Mouse (Mus musculus): ENCODE measurements around the gene Ccdc40. TPM values are rescaled to one million over a fixed set of nuclear protein-coding genes. Genes with fewer than 3 reads are reported as not detected.
A peak's percentile ranks its signal among the peaks of the same experiment; 100 is the strongest.

Ccdc40 gene
- total RNA-seq, 2 experiments from 2014 or later, result 2.8 to 4.1 TPM

DNA sequence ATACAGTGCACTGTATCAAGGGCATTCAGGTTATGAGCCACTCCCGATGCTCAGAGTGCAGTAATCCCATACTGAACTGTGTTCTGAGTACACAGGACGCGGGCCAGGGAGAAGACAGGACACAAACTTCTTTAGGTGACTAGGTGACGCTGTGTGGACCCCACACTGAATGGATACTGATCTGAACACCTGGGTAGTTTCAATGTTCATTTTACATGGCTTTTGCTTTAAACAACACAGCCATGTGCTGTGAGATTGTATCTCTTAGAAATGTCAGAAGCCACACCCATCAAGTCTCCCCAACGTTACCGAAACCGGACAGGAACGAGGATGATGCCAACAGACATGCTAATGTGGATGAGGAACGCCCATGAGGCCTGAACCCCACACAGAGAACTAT, 35.8 kb upstream of the Ccdc40 start:
- Histone ChIP-seq H3K27ac (no peak overlapping the region), H3K4me3 (no peak overlapping the region)
- TF ChIP-seq CTCF (conservative IDR thresholded peaks at IDR 0.05), result no peak
- DNase-seq (ENCODE audit: low spot score in 2 of 2), result no peak

DNA sequence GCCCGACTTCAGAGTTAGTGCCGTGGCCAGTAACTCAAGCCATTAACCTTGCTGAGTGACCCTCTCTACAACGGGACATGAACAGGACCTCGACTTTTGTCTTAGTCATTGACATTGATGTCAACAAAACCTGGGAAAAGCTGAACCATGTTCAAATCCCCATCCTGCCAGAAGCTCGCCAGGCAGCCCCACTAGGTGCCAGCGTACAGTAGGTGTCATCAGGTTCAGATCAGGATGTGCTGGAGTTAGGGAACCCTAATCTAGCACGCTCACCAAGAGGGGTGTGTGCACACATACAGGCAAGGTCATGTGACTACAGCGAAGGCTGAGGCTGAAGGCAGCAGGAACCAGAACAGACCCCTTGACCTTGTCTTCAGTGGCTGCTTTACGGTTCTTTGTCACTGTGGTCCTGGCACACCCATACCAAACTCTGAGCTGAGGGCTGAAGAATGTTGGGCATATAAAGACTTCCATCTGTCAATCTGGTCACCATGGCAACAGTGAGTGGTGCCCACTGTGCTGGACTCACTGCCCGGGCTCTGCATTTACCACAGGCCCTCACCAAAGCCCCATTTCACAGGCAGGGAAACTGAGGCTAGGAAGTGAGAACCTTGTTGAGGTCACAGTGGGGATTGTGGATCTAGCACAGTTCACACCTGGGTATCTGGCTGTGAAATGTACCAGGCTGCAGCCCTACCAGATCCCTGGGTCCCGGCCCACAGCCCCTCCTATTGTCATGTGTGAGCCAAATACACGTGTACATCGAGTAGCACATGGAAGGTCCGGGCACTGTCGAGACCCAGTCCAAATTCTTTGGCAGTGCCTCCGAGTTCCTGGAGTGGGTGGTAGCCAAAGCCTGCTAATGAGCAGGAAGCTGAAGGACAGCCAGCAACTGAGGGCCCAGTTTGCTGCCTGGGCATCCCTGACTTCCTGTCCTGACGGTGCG, 30.5 kb upstream of the Ccdc40 start:
- Histone ChIP-seq H3K27ac (no peak overlapping the region), H3K4me3 (peak overlapping the region; percentile 5)
- TF ChIP-seq CTCF (conservative IDR thresholded peaks at IDR 0.05), result no peak
- DNase-seq (ENCODE audit: low spot score in 2 of 2), result peak; percentile 31 to 42

DNA sequence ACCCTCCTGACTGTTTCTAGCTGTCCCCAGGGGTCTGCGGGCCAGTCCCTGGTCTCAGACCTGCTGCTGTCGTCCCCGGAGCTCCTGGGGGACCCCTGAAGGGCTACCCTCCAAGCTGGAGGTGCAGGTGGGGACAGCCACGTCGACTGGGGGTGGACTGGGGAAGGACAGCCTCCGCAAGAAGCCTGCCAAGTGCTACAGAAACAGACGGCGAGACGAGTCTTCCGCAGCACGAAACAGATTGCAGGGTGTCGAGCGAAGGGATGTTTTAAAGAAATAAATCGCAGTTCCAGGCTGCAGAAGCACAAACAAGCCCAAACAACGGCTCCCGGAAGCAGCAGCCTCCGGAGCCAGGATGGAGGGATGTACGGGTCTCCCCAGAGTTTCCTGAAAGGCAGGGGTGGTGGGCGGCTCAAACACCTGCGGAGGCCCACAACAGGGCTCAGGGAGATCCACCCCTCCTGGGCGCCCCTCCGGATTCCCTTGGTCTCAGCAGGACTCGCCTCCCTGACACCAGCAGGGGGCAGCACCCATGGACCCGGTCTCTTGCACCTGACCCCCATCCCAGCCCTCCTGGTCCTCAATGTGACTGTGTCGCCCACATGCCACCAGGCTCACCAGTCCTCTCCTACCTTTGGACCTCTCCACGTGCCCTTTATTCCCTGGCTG, 29.7 kb upstream of the Ccdc40 start:
- TF ChIP-seq CTCF (conservative IDR thresholded peaks at IDR 0.05), result peak; percentile 83
- H3K27ac ChIP-seq, result no peak overlapping the region
- H3K4me3 ChIP-seq, result peak overlapping the region; percentile 5

DNA sequence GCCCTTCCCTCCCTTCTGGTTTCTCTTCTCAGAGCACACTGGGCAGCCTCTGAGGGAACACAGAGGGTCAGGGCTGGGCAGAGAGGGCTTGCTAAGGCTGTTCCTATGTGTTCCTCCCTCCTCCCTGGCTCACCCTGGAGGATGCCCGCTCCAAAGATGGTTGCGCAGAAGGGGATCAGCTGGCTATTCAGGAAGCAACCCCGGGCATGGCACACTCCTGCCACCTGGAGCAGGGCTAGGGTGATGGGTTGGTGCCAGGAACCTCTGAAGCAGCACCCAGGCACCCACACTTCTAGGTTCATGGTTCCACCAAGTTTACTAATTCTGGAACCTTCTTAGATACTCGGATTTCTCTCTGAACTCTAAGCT, 29.2 kb upstream of the Ccdc40 start:
- DNase-seq (ENCODE audit: low spot score in 2 of 2), result no peak
- Histone ChIP-seq H3K27ac (no peak overlapping the region), H3K4me3 (no peak overlapping the region)
- no peak; the same call in 1 of the 2 replicates for TF ChIP-seq CTCF (conservative IDR thresholded peaks at IDR 0.05)

More for the DNA sequence above, 29.7 kb upstream of the Ccdc40 start:
- DNase-seq (ENCODE audit: low spot score in 2 of 2), result peak; percentile 57 to 75

DNA sequence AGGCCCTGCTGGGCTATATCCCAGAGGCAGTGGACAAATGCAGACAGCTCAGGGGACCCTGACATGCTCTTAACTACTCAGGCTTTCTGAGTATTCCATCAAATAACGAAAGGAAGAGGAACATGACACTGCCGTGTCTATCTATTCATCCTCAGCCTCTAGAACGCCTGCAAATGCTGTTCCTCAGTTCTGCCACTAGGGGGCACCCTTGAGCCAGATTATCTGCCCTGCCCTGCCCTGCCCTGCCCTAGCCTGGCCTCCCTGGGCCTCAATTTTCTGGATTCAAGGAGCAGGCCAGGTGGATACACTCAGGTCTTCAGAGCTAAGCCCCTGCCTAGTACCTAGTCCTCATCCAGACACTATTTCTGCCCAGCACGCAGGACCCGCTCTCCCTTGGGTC, 24.9 kb upstream of the Ccdc40 start:
- no peak overlapping the region for H3K4me3 ChIP-seq
- DNase-seq (ENCODE audit: low spot score in 2 of 2), result peak in 1 of 2 experiments; percentile 50
- no peak overlapping the region for H3K27ac ChIP-seq
- peak; percentile 93 for TF ChIP-seq CTCF (conservative IDR thresholded peaks at IDR 0.05)

DNA sequence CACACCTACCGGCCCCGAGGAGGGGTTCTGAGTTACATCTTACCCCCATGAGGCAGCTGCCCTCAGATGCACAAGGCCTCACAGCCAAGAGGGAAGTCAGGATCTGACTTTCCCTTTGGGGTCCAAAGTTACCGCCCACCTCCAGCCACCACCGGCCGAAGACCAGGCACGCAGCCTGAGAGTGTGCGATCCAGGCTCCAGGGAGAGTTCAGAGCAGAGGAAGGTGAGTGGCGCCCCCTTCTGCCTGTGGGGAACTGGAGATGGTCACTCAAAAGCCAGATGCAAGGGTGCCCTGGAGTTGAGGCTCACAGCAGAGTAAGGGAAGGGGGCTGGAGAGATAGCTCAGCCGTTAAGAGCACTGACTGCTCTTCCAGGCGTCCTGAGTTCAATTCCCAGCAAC, 22.6 kb upstream of the Ccdc40 start:
- Histone ChIP-seq H3K4me3 (no peak overlapping the region), H3K27ac (no peak overlapping the region)
- TF ChIP-seq CTCF (conservative IDR thresholded peaks at IDR 0.05), result no peak
- DNase-seq (ENCODE audit: low spot score in 2 of 2), result no peak

DNA sequence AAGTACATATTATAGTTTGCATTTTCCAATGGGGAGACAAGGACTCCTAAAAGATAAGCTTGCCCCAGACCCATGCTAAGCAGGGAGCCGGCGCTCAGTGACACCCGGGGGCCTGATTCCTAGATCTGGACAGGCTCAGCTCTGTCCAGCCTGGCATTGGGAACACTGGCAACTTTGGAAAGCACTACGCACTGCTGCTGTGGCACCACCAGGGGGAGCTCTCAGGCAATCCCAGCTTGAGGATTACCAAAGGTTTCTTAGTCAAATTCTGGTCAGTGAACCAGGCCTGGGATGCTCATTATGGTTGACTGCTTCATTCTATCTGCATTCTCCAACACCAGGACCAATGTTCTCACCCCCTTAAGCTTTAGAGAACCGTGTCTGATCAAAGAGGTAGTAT, 21.8 kb upstream of the Ccdc40 start:
- Histone ChIP-seq H3K4me3 (no peak overlapping the region), H3K27ac (no peak overlapping the region)
- peak in 1 of 2 experiments; percentile 75 for DNase-seq (ENCODE audit: low spot score in 2 of 2)
- TF ChIP-seq CTCF (conservative IDR thresholded peaks at IDR 0.05), result peak; percentile 97

DNA sequence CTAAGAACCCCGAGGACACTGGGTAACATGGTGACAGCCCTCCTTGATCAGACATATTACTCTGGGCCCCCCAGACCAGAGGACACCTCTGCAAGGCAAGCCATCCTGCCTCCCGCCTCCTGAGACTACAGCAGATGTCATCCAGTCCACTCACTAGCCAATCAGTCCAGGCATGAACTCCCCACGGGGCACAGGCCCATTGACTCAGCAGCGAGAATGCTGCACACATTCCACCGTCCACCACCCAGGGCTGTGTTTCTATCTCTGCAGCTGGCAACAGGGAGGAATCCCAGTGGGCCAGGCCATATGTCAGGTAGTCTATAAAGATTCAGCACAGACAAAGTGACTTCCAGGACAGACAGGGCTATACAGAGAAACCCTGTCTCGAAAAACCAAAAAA, 20.4 kb upstream of the Ccdc40 start:
- H3K27ac ChIP-seq, result no peak overlapping the region
- no peak for DNase-seq (ENCODE audit: low spot score in 2 of 2)
- no peak for TF ChIP-seq CTCF (conservative IDR thresholded peaks at IDR 0.05)
- H3K4me3 ChIP-seq, result no peak overlapping the region

DNA sequence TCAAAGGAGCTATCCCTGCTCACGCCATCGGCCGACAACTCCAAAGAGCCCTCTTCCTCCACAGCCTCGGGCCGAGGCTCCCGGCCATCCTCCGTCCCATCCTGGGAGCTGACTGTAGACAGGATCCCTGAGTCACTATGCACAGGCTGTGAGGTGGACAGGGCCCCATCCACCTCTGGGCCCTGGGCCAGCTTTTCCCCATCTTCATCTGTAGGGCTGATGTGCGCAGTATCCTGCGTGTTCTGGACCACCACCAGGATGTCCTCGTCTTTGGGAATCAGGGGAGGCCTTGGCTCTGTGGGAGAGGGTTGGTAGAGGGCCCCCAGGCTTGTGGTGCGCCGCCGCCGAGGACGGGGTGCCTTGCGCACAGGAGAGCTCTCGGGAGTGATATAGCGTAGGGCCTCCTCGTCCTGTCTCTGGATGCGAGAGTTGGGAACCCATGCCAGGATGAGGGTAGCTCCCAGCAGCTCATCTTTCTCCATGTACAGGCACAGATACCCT, 19.5 kb upstream of the Ccdc40 start:
- no peak overlapping the region for H3K4me3 ChIP-seq
- no peak for TF ChIP-seq CTCF (conservative IDR thresholded peaks at IDR 0.05)
- no peak for DNase-seq (ENCODE audit: low spot score in 2 of 2)
- no peak overlapping the region; the same call in 1 of the 2 replicates for H3K27ac ChIP-seq

DNA sequence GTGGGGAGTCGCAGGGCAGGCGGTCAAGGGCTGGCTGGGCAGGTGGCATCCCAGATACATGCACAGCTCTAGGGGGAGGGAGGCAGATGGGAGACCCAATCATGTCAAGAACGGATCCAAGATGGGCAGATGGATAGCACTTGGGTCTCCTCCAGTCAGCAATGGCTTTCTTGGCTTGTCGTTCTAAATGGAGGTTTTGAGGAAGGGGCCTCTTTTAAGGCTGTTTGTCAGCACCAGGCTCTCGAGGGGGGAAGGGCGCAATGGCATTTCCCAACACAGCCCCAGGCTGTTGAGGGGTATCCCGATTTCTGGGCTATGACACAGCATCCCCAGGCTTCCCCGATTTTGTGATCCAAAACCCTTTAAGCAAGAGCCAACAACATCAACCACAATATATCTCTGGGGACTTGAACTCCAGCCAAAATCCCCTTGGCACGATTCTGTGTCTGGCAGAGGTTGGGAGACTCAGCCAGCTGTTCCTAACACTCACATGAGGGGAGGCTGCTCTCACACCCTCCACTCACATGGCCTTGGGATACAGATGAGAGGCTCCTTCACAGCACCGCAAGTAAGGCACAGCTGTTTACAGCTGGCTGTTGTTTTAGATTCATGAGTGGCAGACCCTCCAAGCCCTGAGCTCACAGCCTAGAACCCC, 18.9 kb upstream of the Ccdc40 start:
- Histone ChIP-seq H3K4me3 (no peak overlapping the region), H3K27ac (no peak overlapping the region; the same call in 1 of the 2 replicates)
- no peak for TF ChIP-seq CTCF (conservative IDR thresholded peaks at IDR 0.05)
- DNase-seq (ENCODE audit: low spot score in 2 of 2), result peak in 1 of 2 experiments; percentile 37

DNA sequence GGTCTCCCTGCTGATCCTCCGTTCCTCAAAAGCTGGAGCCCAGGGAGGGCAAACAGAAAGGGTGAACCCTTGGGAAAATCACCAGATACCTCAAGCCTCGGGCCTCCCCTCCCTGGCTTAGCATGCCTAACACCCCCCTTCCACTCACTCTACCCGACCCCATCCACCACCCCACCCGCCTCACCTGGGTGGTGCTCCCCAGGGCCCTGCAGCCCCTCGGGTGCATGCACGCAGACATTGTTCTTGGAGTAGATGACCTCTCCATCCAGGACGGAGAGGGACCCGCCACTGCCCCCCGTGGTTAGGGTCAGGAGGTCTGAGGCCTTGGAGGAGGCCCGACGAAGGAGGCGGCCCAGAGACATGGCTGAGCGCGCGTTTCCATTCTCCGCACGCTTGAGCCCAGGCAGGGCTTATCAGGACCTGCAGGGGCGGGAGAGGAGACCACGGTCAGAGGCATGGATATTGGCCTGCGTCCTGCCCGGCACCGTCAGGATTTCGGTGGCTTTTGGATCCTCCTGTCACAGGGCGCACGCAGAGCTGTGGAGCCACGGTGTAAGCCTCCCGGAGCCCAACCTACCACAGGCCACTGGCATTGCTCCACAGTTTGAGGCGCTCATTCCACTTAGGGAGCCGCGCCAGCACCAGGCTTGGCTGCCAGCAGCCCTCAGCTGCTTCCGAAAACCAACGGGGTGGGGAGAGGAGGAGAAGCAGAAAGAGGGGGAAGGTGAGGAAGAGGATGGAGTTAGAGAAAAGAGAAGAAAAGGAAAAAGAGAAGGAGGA, 17.9 kb upstream of the Ccdc40 start:
- peak in 1 of 2 experiments; percentile 69 for DNase-seq (ENCODE audit: low spot score in 2 of 2)
- Histone ChIP-seq H3K4me3 (peak overlapping the region; percentile 10; the same call in 1 of the 2 replicates), H3K27ac (0 out of 2 replicates have a peak overlapping the region, but pooled peaks have one; percentile 47)
- no peak for TF ChIP-seq CTCF (conservative IDR thresholded peaks at IDR 0.05)
